Mouse (Mus musculus): ENCODE data around the gene Dop1b. TPM values are rescaled to one million over a fixed set of nuclear protein-coding genes. Genes with fewer than 3 reads are reported as not detected.

The Dop1b gene
- polyA plus RNA-seq, 1 experiment from 2014 or later: 40.3 TPM

DNA sequence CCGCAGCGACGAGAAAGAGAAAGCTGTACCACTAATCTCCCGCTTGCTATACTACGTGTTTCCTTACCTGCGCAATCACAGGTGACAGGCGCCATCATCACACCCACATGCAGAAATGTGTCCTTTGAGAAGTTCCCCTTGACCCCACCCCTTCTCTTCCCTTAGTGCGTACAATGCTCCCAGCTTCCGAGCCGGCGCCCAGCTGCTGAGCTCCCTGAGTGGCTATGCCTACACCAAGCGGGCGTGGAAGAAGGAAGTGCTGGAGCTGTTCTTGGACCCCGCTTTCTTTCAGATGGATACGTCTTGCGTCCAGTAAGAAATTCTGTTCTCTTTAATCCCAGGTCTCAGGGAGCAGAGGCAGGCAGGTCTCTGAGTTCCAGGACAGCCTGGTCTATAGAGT lies 88.2 kb downstream of the Dop1b start:
- H3K4me3 ChIP-seq (replicated peaks; ENCODE audit: low read depth, low read length): no peak overlapping the region
- no peak overlapping the region for H3K27ac ChIP-seq (replicated peaks; ENCODE audit: low read depth, low read length)
- ATAC-seq (ENCODE audit: low FRiP score, low TSS enrichment) (no peak), DNase-seq (no peak)
- no peak overlapping the region for H3K4me2 ChIP-seq (ENCODE audit: low read length)
- peaks cover 39% of the 10 kb centered on the region for H3K36me3 ChIP-seq (ENCODE audit: control insufficient read depth, insufficient read depth, low read length)
- H3K9me3 ChIP-seq (ENCODE audit: control insufficient read depth, low read length): no peaks in the 10 kb centered on the region
- H3K27me3 ChIP-seq (ENCODE audit: control insufficient read depth, insufficient read depth, low read length): no peaks in the 10 kb centered on the region
- no peaks in the 10 kb centered on the region for H3K4me1 ChIP-seq (ENCODE audit: control insufficient read depth, insufficient read depth, low read length)
- WGBS: 93% methylated on average over 16 of the region's 16 CpGs
- H3K9ac ChIP-seq (replicated peaks; ENCODE audit: low read length): no peak overlapping the region

DNA sequence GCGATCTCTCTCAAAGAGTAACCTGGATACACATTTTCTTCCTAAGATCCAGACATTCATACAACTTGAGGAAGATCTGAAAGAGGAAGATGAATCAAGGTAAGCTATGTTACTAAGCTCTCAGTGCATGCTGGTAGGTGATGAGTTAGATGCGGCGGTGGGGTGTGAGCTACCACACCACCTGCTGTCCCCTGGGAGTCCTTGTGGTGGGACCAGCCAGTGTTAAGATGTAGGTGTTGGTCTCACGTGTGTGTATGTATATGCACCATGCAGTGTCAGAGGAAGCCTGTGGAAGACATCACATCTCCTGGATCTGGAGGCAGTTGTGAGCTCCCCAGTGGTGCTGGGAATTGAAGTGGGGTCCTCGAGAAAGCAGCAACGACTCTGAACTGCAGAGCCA lies 95.5 kb downstream of the Dop1b start:
- no peaks in the 10 kb centered on the region for H3K4me1 ChIP-seq (ENCODE audit: control insufficient read depth, insufficient read depth, low read length)
- H3K9me3 ChIP-seq (ENCODE audit: control insufficient read depth, low read length): peaks cover 7% of the 10 kb centered on the region
- no peak overlapping the region for H3K9ac ChIP-seq (replicated peaks; ENCODE audit: low read length)
- H3K27ac ChIP-seq (replicated peaks; ENCODE audit: low read depth, low read length): no peak overlapping the region
- H3K27me3 ChIP-seq (ENCODE audit: control insufficient read depth, insufficient read depth, low read length): no peaks in the 10 kb centered on the region
- no peak overlapping the region for H3K4me3 ChIP-seq (replicated peaks; ENCODE audit: low read depth, low read length)
- WGBS: 94% methylated on average over 6 of the region's 6 CpGs
- H3K4me2 ChIP-seq (ENCODE audit: low read length): no peak overlapping the region
- peaks cover 68% of the 10 kb centered on the region for H3K36me3 ChIP-seq (ENCODE audit: control insufficient read depth, insufficient read depth, low read length)
- DNase-seq (no peak), ATAC-seq (ENCODE audit: low FRiP score, low TSS enrichment) (no peak)

DNA sequence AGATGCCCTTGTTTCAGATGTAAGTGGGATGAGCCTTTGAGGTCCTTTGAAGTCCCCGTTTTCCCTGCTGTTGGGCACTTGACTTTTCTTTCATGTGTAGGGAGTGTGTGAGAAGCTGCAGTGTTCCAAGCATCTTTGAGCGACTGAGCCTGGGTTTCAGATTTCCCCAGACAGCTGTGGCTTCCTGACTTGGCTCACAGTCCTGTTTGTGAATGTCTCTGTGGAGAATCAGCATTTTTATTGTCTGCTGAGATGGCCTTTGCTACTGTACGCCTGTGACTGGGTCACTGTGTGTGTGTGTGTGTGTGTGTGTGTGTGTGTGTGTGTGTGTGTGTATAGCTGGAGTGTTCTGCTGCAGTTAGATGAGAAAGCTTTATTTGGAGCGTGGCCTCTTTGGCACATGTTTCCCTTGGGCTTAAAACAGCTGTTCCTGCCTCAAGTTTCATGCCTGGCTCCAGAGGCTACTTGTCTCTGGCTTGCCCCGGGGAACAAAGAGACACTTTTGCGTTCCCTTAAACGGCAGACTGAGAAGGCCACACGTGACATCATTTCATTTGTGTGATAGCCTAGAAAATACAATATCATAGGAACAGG lies 96.4 kb downstream of the Dop1b start:
- Histone ChIP-seq H3K4me2 (ENCODE audit: low read length) (no peak overlapping the region), H3K4me3 (replicated peaks; ENCODE audit: low read depth, low read length) (no peak overlapping the region), H3K36me3 (ENCODE audit: control insufficient read depth, insufficient read depth, low read length) (peaks cover 73% of the 10 kb centered on the region), H3K27me3 (ENCODE audit: control insufficient read depth, insufficient read depth, low read length) (no peaks in the 10 kb centered on the region), H3K9me3 (ENCODE audit: control insufficient read depth, low read length) (peaks cover 7% of the 10 kb centered on the region), H3K4me1 (ENCODE audit: control insufficient read depth, insufficient read depth, low read length) (no peaks in the 10 kb centered on the region), H3K9ac (replicated peaks; ENCODE audit: low read length) (no peak overlapping the region), H3K27ac (replicated peaks; ENCODE audit: low read depth, low read length) (no peak overlapping the region)
- 59% methylated on average over 8 of the region's 8 CpGs for WGBS
- ATAC-seq (ENCODE audit: low FRiP score, low TSS enrichment): no peak
- DNase-seq: no peak

DNA sequence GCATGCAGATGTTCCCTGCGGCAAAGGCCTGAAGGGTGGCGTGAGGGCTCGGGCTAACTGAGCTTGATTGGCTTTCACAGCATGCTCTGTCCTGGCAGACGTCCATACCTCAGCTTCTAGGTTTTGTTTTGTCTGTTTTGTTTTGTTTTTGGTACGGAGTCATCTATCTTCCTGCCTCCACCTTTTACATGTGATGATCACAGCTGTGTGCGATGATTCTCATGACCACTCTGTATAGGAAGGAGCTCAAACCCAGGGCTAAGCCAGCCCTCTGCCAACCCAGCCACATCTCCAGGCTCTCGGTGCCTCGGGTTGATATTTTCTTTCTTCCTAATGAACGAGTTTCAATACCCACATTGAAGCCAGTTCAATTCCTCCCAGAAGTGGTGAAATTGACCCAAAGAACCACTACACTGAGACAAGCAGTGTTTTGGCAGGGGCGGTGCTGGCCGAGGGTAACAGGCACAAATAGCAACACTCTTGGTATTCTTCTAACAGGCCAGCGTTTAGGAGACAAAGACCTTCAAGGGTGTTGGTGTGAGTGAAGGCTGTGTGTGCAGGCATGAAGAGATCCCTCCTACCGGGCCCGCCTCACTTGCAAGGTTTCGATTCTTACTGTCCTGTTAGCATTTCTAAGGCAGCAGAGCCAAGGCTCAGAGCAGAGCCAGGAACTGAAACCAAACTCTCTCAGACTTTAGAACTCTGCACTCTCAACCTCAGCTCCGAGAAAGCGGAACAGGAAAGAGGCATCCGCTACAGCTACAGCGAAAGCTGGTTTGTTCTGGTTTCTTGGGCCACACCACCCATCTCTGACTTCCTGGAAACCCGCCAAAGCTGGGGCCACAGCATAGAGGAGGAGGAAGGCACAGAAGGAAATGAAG lies 104.4 kb downstream of the Dop1b start:
- Histone ChIP-seq H3K36me3 (ENCODE audit: control insufficient read depth, insufficient read depth, low read length) (peaks cover 13% of the 10 kb centered on the region), H3K4me2 (ENCODE audit: low read length) (no peak overlapping the region), H3K4me1 (ENCODE audit: control insufficient read depth, insufficient read depth, low read length) (no peaks in the 10 kb centered on the region), H3K27ac (replicated peaks; ENCODE audit: low read depth, low read length) (no peak overlapping the region), H3K4me3 (replicated peaks; ENCODE audit: low read depth, low read length) (no peak overlapping the region), H3K9ac (replicated peaks; ENCODE audit: low read length) (no peak overlapping the region), H3K9me3 (ENCODE audit: control insufficient read depth, low read length) (peaks cover 5% of the 10 kb centered on the region), H3K27me3 (ENCODE audit: control insufficient read depth, insufficient read depth, low read length) (no peaks in the 10 kb centered on the region)
- 67% methylated on average over 20 of the region's 20 CpGs for WGBS
- DNase-seq: peak; percentile 28
- no peak for ATAC-seq (ENCODE audit: low FRiP score, low TSS enrichment)

DNA sequence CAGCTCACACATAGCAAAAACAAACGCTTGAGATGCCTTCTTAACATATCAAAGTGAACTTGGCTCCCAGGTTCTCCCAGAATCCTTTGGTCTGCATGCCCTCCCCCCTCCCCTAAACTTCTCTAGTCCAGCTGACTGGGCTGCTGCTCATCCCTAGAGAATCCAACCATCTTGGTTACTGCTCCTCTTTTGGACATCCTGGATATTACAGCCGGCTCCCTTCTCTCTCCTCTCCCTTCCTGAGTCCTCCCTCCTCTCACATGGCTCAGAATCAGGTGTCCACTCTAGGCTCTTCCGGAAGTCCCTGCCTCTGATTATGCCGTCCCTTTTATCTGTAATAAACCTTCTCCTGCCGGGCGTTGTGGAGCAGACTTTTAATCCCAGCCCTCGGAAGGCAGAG lies 105.2 kb downstream of the Dop1b start:
- H3K4me2 ChIP-seq (ENCODE audit: low read length): no peak overlapping the region
- no peak overlapping the region for H3K4me3 ChIP-seq (replicated peaks; ENCODE audit: low read depth, low read length)
- ATAC-seq (ENCODE audit: low FRiP score, low TSS enrichment): no peak
- peaks cover 7% of the 10 kb centered on the region for H3K36me3 ChIP-seq (ENCODE audit: control insufficient read depth, insufficient read depth, low read length)
- WGBS: 77% methylated on average over 7 of the region's 7 CpGs
- DNase-seq: no peak
- H3K27me3 ChIP-seq (ENCODE audit: control insufficient read depth, insufficient read depth, low read length): no peaks in the 10 kb centered on the region
- H3K9ac ChIP-seq (replicated peaks; ENCODE audit: low read length): no peak overlapping the region
- no peak overlapping the region for H3K27ac ChIP-seq (replicated peaks; ENCODE audit: low read depth, low read length)
- no peaks in the 10 kb centered on the region for H3K9me3 ChIP-seq (ENCODE audit: control insufficient read depth, low read length)
- no peaks in the 10 kb centered on the region for H3K4me1 ChIP-seq (ENCODE audit: control insufficient read depth, insufficient read depth, low read length)

DNA sequence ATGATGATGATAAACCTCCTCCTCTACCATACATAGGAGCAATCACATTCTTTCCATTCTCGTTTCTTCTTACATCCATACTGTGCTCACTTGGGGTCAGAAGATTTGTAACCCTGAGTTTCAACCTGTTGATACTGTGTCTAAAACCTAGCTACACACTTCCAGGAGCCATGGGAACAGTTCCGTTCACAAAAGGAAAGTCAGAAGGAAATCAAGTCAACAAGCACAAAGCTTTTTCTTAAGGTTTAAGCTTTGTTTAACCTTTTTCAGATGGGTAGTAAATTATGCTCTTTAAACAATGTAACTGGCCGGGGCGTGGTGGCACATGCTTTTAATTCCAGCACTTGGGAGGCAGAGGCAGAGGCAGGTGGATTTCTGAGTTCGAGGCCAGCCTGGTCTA lies 105.7 kb downstream of the Dop1b start:
- ATAC-seq (ENCODE audit: low FRiP score, low TSS enrichment): no peak
- DNase-seq: no peak
- H3K9me3 ChIP-seq (ENCODE audit: control insufficient read depth, low read length): no peaks in the 10 kb centered on the region
- no peak overlapping the region for H3K4me3 ChIP-seq (replicated peaks; ENCODE audit: low read depth, low read length)
- H3K4me1 ChIP-seq (ENCODE audit: control insufficient read depth, insufficient read depth, low read length): no peaks in the 10 kb centered on the region
- no peak overlapping the region for H3K27ac ChIP-seq (replicated peaks; ENCODE audit: low read depth, low read length)
- H3K9ac ChIP-seq (replicated peaks; ENCODE audit: low read length): no peak overlapping the region
- 90% methylated on average over 5 of the region's 5 CpGs for WGBS
- no peaks in the 10 kb centered on the region for H3K27me3 ChIP-seq (ENCODE audit: control insufficient read depth, insufficient read depth, low read length)
- H3K4me2 ChIP-seq (ENCODE audit: low read length): no peak overlapping the region
- peaks cover 2% of the 10 kb centered on the region for H3K36me3 ChIP-seq (ENCODE audit: control insufficient read depth, insufficient read depth, low read length)

DNA sequence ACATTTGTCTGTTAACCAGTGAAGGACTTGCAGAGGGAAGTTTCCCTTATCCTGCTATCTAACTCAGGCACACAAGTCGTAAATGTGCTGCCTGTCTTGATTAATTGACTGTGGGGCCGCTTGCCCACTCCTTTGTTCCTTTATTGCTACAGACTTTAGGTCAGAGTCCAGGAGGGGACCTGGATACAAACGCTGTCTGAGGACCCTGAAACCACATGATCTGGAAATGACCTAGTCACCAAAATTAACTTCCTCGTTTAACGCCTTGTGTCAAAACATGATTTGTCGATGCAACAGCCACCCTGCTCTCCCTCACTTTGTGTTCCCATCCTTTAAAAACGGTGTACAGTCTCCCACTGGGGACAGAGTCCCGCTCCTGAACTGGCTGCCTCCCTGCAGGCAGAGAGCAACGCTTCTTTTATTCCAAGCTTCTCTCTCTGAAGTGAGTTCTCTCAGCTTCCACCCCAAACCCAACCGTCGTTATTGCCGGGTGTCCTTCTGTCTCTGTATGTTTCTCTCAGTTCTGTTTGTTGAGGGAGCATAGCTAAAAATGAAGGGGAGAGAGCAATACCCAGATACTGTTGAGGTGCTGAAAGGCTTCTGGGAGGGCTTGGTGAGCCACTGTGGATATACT lies 107.1 kb downstream of the Dop1b start:
- ATAC-seq (ENCODE audit: low FRiP score, low TSS enrichment) (no peak), DNase-seq (no peak)
- Histone ChIP-seq H3K27ac (replicated peaks; ENCODE audit: low read depth, low read length) (no peak overlapping the region), H3K4me2 (ENCODE audit: low read length) (no peak overlapping the region), H3K4me3 (replicated peaks; ENCODE audit: low read depth, low read length) (no peak overlapping the region), H3K27me3 (ENCODE audit: control insufficient read depth, insufficient read depth, low read length) (no peaks in the 10 kb centered on the region), H3K9ac (replicated peaks; ENCODE audit: low read length) (no peak overlapping the region), H3K4me1 (ENCODE audit: control insufficient read depth, insufficient read depth, low read length) (no peaks in the 10 kb centered on the region), H3K36me3 (ENCODE audit: control insufficient read depth, insufficient read depth, low read length) (no peaks in the 10 kb centered on the region), H3K9me3 (ENCODE audit: control insufficient read depth, low read length) (no peaks in the 10 kb centered on the region)
- WGBS: 76% methylated on average over 12 of the region's 12 CpGs

DNA sequence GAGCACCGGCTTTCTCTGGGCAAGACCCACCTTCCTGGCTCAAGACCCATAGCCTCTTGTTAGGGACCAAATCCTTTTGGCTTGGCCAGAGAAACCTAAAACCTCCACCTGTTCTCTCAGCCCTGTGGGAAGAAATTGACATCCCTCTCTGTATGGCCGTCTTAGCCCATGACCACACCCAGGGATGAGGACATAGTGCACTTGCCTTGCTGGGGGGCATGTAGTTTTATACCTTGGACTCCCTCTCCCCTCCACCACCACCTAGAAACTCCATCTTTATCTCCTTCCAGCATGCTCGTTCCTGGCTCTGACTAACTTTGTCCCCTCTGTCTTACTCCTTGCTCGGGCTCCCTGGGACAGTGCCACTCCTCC lies 107.6 kb downstream of the Dop1b start:
- 86% methylated on average over 4 of the region's 4 CpGs for WGBS
- no peak for ATAC-seq (ENCODE audit: low FRiP score, low TSS enrichment)

More for the DNA sequence above, 107.6 kb downstream of the Dop1b start:
- Histone ChIP-seq H3K4me1 (ENCODE audit: control insufficient read depth, insufficient read depth, low read length) (no peaks in the 10 kb centered on the region), H3K9me3 (ENCODE audit: control insufficient read depth, low read length) (peaks cover 3% of the 10 kb centered on the region; the same call in 1 of the 2 replicates), H3K27me3 (ENCODE audit: control insufficient read depth, insufficient read depth, low read length) (no peaks in the 10 kb centered on the region), H3K9ac (replicated peaks; ENCODE audit: low read length) (no peak overlapping the region), H3K27ac (replicated peaks; ENCODE audit: low read depth, low read length) (no peak overlapping the region), H3K36me3 (ENCODE audit: control insufficient read depth, insufficient read depth, low read length) (no peaks in the 10 kb centered on the region), H3K4me3 (replicated peaks; ENCODE audit: low read depth, low read length) (no peak overlapping the region), H3K4me2 (ENCODE audit: low read length) (no peak overlapping the region)
- DNase-seq: no peak
